Mouse (Mus musculus) G1E-ER4 (cell line): ENCODE measurements around the gene Ifitm2. TPM values are rescaled to one million over a fixed set of nuclear protein-coding genes. Genes with fewer than 3 reads are reported as not detected.

Source experiments
- GATA1 ChIP-seq: IDR thresholded peaks from one replicate; pipeline ENCODE4 v1.8.0; 2012; ENCODE audit warnings: low read length, inconsistent platforms
- polyA plus RNA-seq: library from polyadenylated mRNA; stranded (reverse); fragments of >175 nt; gene quantifications from 2 replicates; pipeline ENCODE4 v1.2.3, GENCODE M21; 2012

Ifitm2 gene
- polyA plus RNA-seq, 1 experiment, result 234 TPM

DNA sequence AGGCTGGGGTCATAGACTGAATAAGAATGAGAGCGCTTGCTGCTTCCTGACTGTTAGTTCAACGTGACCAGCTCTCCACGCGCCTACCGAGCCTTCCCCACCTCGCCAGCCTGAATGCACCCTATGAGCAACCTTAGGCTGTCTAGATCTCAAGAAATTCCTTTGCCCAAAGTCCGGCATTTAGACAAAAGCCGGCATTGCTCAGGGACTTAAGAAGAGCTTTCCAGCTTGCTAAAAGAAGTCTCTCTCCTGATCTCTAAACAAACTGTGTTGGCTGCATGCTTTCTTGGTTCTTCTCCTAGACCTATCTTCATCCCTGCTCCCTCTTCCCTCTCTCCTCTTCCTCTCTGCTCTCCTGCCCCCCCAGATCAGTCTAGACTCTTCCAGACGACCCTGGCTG, 19.2 kb upstream of the Ifitm2 start:
- TF ChIP-seq GATA1, result no peak

DNA sequence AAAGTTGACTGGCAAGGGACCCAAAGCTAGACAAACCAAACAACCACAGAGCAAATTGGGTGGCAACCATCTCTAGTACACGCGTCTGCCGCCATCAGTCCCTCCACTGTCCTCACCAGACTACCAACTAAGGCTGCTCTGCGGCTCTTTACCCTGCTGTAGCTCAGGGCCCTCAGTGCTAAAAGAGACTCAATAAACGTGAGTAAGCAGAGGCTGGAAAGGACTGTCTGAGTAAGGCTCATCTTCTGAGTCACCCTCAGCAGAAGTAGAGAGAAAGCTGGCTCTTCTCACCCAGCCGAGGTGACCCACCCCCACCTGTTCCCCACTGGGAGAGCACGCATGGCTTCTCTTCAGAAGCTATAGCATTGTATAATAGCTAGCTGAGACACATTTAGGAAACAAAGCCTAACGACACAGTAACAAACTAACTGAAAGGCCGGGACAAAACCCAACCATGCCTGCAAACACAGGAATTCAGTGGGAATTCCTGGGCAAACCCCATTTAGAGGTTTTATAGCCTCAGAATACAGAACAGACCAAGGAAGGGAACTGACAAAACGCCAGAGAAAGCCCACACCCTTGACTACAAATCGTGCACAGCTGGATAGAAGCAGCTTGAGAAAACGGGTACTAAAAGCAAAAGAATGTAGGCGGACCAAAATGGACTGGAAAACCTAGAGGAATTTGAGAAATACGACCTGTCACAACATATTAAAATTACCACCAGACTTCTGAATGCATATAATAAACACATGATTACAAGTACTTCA, 17.8 kb upstream of the Ifitm2 start:
- TF ChIP-seq GATA1, result no peak

DNA sequence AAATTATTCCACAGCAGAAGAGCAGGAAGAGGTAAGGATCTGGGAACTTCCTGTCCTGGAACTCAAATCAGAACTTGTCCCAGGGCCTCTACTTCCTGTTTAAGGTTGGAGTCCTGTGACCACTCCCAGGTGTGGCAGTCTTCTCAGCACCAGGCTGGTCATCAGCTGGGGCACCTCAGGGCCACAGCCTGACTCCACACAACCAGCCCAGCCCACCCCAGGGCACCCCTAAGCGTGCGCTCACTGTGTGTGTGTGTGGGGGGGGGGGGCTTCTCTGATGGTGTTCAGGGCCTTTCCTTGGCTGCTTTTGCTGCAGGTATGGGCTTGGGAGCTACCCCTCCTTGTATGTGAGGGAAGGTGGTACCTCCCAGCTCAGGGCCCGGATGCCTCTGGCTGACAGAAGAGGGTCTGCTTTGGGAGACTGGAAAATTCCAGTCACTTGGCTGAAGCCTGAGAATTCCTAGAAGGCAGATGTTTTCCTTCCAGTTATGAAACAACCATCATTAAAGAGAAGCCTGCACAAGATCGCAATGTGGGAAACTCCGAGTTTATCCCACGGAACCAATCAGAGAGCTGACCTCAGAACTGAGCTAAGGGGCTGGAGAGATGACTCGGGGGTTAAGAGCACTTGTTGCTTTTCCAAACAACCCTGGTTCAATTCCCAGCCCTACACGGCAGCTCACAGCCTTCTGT, 15.8 kb upstream of the Ifitm2 start:
- TF ChIP-seq GATA1, result no peak

- no peak for TF ChIP-seq GATA1
Measured at GRCm38 (mm10) chr7:140970931-140971330, 15.1 kb upstream of the Ifitm2 start.

DNA sequence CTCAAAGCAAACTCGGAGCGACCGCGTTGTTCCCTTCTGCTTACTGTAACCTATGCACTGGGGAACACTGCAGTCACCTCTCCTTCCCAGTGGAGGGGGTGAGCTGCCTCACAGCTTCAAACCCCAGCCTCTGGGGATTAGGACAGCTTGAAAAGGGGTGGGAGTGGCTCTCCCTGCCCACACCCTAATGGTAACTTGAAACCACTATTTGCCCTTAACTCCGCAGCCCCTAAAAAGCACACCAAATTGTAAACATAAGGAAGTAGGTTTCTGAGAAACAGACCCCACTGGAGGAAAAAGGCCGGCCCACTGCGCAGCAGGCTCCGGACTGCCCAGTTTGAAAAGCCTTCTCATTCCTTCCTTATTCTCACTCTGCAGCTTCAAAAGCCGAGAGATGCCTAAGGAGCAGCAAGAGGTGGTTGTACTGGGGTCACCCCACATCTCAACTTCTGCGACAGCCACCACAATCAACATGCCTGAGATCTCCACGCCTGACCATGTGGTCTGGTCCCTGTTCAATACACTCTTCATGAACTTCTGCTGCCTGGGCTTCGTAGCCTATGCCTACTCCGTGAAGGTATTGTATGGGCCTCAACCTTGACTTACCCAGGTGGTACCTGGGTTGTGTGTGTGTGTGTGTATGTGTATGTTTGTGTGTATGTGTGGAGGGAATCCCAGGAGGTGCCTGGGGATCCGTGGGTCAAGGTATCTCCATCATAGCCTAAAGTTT, 12.2 kb upstream of the Ifitm2 start:
- no peak for TF ChIP-seq GATA1

DNA sequence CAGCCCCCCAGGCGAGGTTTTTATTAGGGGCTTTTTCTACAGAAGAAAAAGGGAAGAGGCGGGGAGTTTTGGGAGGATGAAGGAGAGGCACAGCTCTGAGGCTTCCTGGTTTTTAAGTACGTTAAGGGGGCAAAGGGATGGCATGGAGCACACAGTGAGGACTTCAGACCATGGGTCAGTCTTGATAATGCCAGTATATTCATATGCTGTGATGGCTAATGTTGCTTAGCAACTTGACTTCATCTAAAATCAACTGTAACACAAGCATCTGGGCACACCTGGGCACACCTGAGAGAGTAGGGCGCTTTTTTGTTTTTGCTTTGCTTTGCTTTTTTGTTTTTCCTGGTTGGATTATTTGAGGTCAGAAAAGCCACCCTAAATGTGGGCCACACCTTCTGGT, 11.1 kb upstream of the Ifitm2 start, which contains the start of gene Ifitm1:
TSS of gene Ifitm1 (plus strand) at position 301 of the 400 bp plus-strand sequence.
- TF ChIP-seq GATA1, result no peak

GRCm38 (mm10) chr7:140962733-140963132, 6.9 kb upstream of the Ifitm2 start:
- no peak for TF ChIP-seq GATA1

- no peak for TF ChIP-seq GATA1
Measured at GRCm38 (mm10) chr7:140961416-140961815, 5.6 kb upstream of the Ifitm2 start.

DNA sequence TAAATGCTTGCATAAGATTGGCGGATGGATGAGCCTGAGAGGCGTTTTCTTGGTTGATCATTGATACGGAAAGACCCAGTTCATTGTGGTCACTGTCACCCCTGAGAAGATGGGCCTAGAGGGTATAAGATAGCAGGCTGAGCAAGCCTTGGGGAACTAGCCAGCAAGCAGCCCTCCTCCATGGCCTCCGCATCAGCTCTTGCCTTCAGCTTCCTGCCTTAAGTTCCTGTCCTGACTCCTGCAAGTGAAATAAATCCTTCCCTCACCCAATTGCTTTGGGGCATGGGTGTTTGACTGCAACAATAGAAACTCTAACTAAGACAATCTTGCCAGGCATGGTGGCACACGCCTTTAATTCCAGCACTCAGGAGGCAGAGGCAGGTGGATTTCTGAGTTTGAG, 4.2 kb upstream of the Ifitm2 start:
- TF ChIP-seq GATA1, result no peak

GRCm38 (mm10) chr7:140959181-140959901, 3.6 kb upstream of the Ifitm2 start:
- TF ChIP-seq GATA1, result no peak

DNA sequence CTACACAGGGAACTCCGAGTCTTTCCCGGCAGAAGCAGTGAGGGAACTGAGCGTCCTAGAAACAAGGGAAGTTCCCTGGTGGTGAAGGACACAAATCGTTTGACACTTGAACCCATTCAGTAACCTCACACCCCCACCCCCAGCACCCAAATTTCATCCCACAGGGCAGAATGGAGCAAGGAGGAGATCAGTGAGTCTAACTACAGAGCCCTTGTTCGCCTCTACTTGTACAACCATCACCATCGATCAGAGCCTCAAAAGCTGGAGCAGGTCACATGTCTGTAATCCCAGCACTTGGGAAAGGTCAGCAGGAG, 726 bp upstream of the Ifitm2 start:
- TF ChIP-seq GATA1, result no peak

GRCm38 (mm10) chr7:140955342-140955741, 445 bp downstream of the Ifitm2 start:
- TF ChIP-seq GATA1, result no peak

DNA sequence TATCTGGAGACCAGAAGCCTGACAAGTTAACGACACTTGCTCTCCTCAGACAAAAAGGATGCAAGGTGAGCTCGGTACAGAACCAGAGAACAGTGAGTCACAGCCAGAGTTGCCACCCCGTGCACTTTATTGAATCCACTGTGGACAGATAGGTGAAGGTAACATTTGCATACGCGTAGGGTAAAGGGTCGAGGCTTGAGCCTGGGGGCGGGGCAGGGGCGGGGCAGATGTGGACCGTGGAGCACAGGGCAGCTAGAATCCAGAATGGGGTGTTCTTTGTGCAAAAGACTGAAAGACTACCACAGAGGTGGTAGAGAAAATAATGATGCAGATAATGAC, 1.1 kb downstream of the Ifitm2 start:
- TF ChIP-seq GATA1, result no peak

- no peak for TF ChIP-seq GATA1
Measured at GRCm38 (mm10) chr7:140953800-140954732, 1.7 kb downstream of the Ifitm2 start.

DNA sequence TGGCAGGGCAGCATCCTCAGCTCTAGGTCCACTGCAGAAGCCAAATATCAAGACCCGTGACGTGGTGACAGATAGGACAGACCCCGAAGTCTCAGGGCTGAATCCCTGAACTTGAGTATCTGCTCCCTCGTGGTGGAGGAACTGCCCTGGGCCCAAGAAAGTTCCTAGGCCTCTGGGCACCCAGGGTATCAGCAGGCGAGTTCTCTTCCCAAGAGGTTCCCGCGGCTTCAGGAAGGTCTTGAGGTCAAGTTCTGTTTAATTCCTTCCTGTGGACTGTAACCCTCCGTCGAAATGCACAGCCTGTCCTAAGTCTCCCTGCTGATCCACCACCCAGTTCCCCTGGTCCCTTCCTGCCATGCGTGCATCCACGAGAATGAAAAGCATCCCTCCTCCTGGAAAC, 2.7 kb downstream of the Ifitm2 start:
- no peak for TF ChIP-seq GATA1

DNA sequence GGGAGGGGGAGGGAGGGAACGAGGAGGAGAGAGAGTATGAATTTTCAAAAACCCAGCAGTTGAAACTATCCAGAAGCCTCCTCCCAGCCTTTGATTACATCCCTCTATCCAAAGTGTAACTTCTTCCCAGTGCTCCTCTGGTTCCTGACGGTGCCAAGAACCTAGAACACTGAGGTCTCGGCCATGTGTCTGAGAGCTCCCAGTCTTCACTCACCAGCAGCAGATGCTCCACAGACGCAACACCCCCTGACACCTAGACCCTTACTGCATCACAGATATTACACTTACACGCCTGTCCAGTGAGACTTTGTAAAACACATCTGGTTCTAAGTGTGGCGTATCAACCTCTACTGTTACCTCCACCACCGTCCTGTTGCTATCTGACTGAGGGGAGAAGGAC, 3.3 kb downstream of the Ifitm2 start:
- no peak for TF ChIP-seq GATA1
